Mouse (Mus musculus) limb, embryonic 13.5 days (tissue): Measurements from ENCODE around the gene Uck1. TPM values are rescaled to one million over a fixed set of nuclear protein-coding genes. Genes with fewer than 3 reads are reported as not detected.

ENCODE experiments used
- ATAC-seq: fragments of 200-750 bp; cut with Nextera tagmentation; 2 replicates; pipeline ENCODE4 v1.8.0; 2017; ENCODE audit warnings: low read depth, moderate number of reproducible peaks, moderate TSS enrichment; ENCODE audit not compliant: low FRiP score
- H3K27ac ChIP-seq: fragments of 300-500 bp; sonication (generic); 2 replicates; pipeline ENCODE4 v1.5.1; 2015; ENCODE audit warnings: inconsistent platforms, mild to moderate bottlenecking, moderate library complexity
- H3K27me3 ChIP-seq: fragments of 300-500 bp; sonication (generic); 2 replicates; pipeline ENCODE4 v1.6.1; 2015; ENCODE audit warnings: mild to moderate bottlenecking, inconsistent platforms
- H3K36me3 ChIP-seq: fragments of 300-500 bp; sonication (generic); 2 replicates; pipeline ENCODE4 v1.6.1; 2015; ENCODE audit warnings: inconsistent platforms, mild to moderate bottlenecking, moderate library complexity
- H3K4me1 ChIP-seq: fragments of 300-500 bp; sonication (generic); 2 replicates; pipeline ENCODE4 v1.6.1; 2015; ENCODE audit warnings: inconsistent platforms
- H3K4me2 ChIP-seq: fragments of 300-500 bp; sonication (generic); replicated peaks from 2 replicates; pipeline ENCODE4 v1.6.1; 2015; ENCODE audit warnings: inconsistent platforms, mild to moderate bottlenecking, moderate library complexity
- H3K4me3 ChIP-seq: fragments of 300-500 bp; sonication (generic); 2 replicates; pipeline ENCODE4 v1.5.1; 2015; ENCODE audit warnings: moderate library complexity, mild to moderate bottlenecking, inconsistent platforms
- H3K9ac ChIP-seq: fragments of 300-500 bp; sonication (generic); 2 replicates; pipeline ENCODE4 v1.6.1; 2015; ENCODE audit warnings: mild to moderate bottlenecking, inconsistent platforms
- H3K9me3 ChIP-seq: fragments of 300-500 bp; sonication (generic); 2 replicates; pipeline ENCODE4 v1.6.1; 2016; ENCODE audit warnings: inconsistent platforms
- WGBS: fragments of 180-500 bp; shearing (Covaris S2); methylation state at CpG from one replicate; pipeline ENCODE4 v1.1.7; 2015; 5-methylcytosine and 5-hydroxymethylcytosine counted together
- polyA plus RNA-seq: library from polyadenylated mRNA; unstranded; fragments of >200 nt; fragmentation: Nextera tagmentation; extraction: Ambion mirVana; gene quantifications from 2 replicates; pipeline ENCODE4 v1.2.1, GENCODE M21; 2015

The Uck1 gene
- polyA plus RNA-seq, 1 experiment from 2014 or later: 69.7 TPM

DNA sequence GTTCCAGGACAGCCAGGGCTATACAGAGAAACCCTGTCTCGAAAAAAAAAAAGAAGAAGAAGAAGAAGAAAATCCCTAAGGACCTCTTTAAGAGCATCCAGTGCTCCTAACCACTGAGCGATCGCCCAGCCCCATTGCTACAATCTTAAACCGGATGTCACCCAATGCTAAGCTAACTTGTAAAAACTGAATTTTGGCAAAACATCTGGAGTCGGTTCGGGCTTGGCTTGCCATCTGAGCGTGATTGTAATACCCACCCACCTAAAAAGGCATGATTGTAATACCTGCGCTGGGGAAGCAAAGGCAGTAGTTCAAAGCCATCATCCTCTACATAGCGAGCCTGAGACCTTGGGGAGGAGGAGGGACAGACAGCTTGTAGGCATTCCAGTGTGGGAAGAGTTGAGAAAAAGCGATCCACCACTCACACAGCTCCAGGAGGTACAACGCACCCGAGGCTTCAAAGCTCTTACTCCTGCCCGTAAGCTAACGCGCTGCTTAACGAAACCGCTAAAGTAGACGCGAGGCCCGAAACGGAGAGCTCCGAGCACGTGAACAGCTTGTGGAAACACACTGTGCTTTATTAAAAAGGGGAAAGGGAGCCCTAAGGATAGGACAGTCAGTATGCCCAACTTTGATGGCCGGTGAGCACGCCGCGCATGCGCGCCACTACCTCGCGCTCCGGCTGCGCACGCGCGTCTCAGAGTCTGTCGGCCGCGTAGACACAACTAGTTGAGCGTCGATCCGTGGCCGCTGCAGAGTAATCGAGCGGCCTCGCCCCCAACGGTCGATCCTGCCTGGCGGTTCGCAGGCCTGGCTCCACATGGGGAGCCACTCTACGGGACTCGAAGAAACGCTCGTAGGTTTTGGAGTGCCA lies 23.8 kb downstream of the Uck1 start, which contains the start of gene Pomt1:
Gene Pomt1 (plus strand): TSS at position 705 of the 874 bp plus-strand sequence.
- Histone ChIP-seq H3K9ac (peak within 1 kb of the TSS; percentile 79), H3K9me3 (no peaks in the 10 kb centered on the region), H3K4me1 (peaks cover 22% of the 10 kb centered on the region), H3K4me2 (peak within 1 kb of the TSS; percentile 86), H3K27me3 (no peaks in the 10 kb centered on the region), H3K4me3 (peak within 1 kb of the TSS; percentile 69), H3K27ac (peak within 1 kb of the TSS; percentile 89), H3K36me3 (peaks cover 39% of the 10 kb centered on the region)
- under 1% methylated on average over 54 of the region's 54 CpGs for WGBS
- ATAC-seq: peak; percentile 93

DNA sequence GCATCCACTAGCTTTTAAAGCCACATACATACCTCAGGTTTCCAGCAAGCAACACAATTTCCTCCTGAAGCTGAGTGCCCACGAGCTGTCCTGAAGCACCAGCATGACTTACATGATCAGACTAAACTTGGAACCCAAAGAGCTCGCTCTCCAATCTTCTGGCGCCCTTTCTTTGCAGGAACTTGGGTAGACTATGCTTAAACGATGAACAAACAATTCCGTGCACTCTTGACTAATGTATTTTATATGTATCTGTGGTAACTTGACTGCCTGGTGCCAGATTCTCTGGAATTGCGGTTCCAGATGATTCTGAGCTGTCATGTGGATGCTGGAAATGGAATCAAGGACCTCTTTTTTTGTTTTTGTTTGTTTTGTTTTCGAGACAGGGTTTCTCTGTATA lies 24.5 kb downstream of the Uck1 start:
- 29% methylated on average over 7 of the region's 7 CpGs for WGBS
- Histone ChIP-seq H3K9me3 (no peaks in the 10 kb centered on the region), H3K9ac (peak overlapping the region; percentile 79), H3K27ac (peak overlapping the region; percentile 89), H3K4me3 (peak overlapping the region; percentile 69), H3K27me3 (no peaks in the 10 kb centered on the region), H3K36me3 (peaks cover 46% of the 10 kb centered on the region), H3K4me2 (peak overlapping the region; percentile 86), H3K4me1 (peaks cover 22% of the 10 kb centered on the region)
- no peak for ATAC-seq

DNA sequence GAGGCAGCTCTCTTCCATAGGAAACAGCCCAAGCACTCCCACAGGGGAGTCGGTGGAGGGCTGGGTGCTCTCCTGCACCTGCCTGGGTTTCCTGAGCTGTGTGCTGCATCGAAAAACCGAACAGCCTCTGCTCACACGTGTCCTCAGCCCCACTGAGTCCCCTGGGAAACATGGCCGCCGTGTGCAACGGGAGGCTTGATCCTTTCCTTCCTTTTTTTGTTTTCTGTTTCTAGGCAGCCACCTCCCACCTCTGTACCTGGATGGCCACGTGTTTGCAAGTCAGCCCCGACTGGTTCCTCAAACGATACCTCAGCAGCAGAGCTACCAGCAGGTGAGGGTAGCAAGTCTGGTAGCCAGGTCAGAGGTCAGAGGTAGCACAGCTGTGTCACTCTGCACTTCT lies 37.9 kb downstream of the Uck1 start:
- Histone ChIP-seq H3K9ac (no peak overlapping the region), H3K9me3 (no peaks in the 10 kb centered on the region), H3K27me3 (no peaks in the 10 kb centered on the region), H3K4me2 (no peak overlapping the region), H3K36me3 (peaks cover 100% of the 10 kb centered on the region), H3K4me1 (no peaks in the 10 kb centered on the region), H3K27ac (no peak overlapping the region), H3K4me3 (no peak overlapping the region)
- WGBS: 86% methylated on average over 10 of the region's 10 CpGs
- ATAC-seq: no peak

DNA sequence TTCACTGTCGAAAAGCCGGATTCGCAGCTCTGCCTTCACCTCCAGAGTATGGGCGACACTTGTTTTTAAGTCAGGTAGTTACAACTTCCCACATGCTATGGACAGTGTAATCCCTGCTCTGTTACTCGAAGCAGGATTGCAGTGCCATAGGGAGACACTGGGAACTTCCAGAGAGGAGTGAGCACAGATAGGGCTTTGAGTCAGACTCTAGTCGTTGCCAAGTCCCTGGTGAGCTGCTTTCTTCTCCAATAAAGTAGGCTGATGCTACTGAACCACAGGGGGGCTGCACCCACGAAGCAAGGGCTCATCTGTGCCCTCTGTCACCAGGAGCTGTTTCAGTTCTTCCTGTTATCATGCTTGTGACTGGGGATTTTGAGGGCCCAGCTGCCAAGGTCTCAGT lies 38.4 kb downstream of the Uck1 start:
- Histone ChIP-seq H3K9ac (no peak overlapping the region), H3K36me3 (peaks cover 100% of the 10 kb centered on the region), H3K27ac (no peak overlapping the region), H3K4me3 (no peak overlapping the region), H3K4me2 (no peak overlapping the region), H3K9me3 (no peaks in the 10 kb centered on the region), H3K27me3 (no peaks in the 10 kb centered on the region), H3K4me1 (no peaks in the 10 kb centered on the region)
- no peak for ATAC-seq
- WGBS: 91% methylated on average over 7 of the region's 7 CpGs

DNA sequence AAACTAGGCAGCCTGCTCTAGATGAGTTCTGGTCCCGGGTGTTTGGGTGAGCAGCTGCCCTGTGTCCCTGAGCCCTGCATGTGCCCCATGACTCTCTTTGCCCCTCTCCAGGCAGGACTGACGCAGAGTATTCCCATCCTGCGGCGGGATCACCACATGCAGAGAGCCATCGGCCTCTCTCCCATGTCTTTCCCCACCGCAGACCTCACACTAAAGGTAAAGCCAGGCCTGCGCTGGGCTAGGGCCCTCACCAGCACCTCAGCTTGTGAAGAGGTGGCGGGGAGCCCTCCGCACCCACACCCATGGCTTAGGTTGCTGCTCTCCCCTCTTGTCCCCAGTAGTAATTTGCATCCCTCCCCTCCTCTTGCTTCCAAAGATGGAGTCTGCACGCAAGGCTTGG lies 39.0 kb downstream of the Uck1 start:
- H3K27ac ChIP-seq: no peak overlapping the region
- H3K4me2 ChIP-seq: no peak overlapping the region
- no peaks in the 10 kb centered on the region for H3K27me3 ChIP-seq
- H3K9ac ChIP-seq: no peak overlapping the region
- H3K36me3 ChIP-seq: peaks cover 100% of the 10 kb centered on the region
- no peaks in the 10 kb centered on the region for H3K9me3 ChIP-seq
- no peak overlapping the region for H3K4me3 ChIP-seq
- WGBS: 91% methylated on average over 10 of the region's 10 CpGs
- ATAC-seq: no peak
- H3K4me1 ChIP-seq: no peaks in the 10 kb centered on the region

DNA sequence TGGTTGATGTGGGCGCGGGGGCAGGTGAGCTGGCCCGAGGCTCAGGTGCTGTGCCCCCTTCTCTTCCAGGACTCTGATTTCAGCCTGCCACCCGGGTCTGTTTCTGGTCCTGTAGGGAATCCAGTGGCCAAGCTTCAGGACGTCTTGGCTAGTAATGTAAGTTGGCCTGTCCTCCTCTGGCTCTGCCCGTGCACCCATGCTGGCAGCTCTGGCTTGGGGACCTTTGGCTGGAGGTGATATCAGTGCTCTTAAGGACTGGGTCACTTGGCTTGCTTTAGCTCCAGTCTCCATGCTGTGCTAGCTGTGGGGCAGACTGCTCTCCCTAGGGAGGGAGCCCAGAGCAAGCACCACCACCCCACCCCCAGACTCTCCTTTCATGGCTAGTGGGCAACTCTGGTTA lies 39.9 kb downstream of the Uck1 start:
- WGBS: 92% methylated on average over 6 of the region's 6 CpGs
- Histone ChIP-seq H3K4me3 (no peak overlapping the region), H3K9ac (no peak overlapping the region), H3K9me3 (no peaks in the 10 kb centered on the region), H3K4me1 (no peaks in the 10 kb centered on the region), H3K27ac (no peak overlapping the region), H3K36me3 (peaks cover 100% of the 10 kb centered on the region), H3K27me3 (no peaks in the 10 kb centered on the region), H3K4me2 (no peak overlapping the region)
- ATAC-seq: no peak

DNA sequence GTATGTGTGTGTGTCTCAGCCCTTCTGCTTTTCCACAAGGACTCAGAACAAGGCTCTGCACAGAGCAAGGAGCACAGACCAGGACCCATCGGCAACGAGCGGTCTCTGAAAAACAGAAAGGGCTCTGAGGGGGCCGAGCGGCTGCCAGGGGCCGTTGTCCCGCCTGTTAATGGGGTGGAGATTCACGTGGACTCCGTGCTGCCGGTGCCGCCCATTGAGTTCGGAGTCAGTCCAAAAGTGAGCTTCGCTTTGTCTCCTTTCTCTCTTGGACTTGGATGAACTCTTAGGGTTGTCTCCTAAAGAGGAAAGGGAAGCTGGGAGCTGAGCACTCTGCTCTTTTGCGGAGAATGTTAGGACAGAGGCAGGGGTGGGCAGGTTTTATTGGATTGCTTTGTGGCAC lies 40.5 kb downstream of the Uck1 start:
- no peak for ATAC-seq
- no peaks in the 10 kb centered on the region for H3K27me3 ChIP-seq
- 93% methylated on average over 14 of the region's 14 CpGs for WGBS
- H3K4me2 ChIP-seq: no peak overlapping the region
- H3K9me3 ChIP-seq: no peaks in the 10 kb centered on the region
- H3K27ac ChIP-seq: no peak overlapping the region
- H3K4me1 ChIP-seq: no peaks in the 10 kb centered on the region
- H3K36me3 ChIP-seq: peaks cover 100% of the 10 kb centered on the region
- no peak overlapping the region for H3K4me3 ChIP-seq
- no peak overlapping the region for H3K9ac ChIP-seq

DNA sequence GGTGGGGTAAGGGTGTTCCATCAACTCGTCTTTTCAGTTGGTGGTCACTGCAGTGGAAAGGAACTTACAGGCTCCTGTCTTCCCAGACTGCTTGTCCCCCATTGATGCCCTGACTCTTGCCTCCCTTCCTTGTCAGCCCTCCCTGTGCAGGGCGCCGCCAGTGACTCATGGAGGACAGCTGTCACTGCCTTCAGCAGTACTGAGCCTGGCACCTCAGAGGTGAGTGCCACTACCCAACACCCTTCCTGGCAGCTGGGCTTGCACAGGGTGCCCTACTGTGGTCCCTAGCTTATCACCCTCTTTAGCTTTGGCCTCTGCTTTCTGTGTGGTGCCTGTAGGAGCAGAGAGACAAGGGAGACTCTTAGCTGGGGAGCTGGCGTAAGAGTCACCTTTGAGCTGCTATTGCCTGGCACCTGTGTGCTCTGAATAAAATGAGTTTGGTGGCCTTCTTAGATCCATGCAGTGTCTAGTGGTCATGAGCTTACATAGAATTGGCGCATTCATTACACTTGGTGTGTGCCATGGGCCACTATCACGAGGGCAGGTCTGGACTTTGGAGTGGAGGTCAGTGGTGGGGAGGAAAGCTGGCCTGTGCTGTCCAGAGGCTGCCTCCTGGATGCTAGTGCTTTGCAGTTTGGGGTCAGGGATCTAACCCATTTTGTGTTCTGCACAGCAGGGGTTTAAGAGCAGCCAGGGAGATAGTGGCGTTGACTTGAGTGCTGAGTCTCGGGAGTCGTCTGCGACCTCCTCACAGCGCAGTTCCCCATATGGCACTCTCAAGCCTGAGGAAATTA lies 41.2 kb downstream of the Uck1 start:
- no peak overlapping the region for H3K4me2 ChIP-seq
- H3K27ac ChIP-seq: no peak overlapping the region
- no peaks in the 10 kb centered on the region for H3K27me3 ChIP-seq
- H3K4me1 ChIP-seq: no peaks in the 10 kb centered on the region
- no peak for ATAC-seq
- no peaks in the 10 kb centered on the region for H3K9me3 ChIP-seq
- no peak overlapping the region for H3K9ac ChIP-seq
- peaks cover 100% of the 10 kb centered on the region for H3K36me3 ChIP-seq
- no peak overlapping the region for H3K4me3 ChIP-seq
- 89% methylated on average over 11 of the region's 11 CpGs for WGBS

DNA sequence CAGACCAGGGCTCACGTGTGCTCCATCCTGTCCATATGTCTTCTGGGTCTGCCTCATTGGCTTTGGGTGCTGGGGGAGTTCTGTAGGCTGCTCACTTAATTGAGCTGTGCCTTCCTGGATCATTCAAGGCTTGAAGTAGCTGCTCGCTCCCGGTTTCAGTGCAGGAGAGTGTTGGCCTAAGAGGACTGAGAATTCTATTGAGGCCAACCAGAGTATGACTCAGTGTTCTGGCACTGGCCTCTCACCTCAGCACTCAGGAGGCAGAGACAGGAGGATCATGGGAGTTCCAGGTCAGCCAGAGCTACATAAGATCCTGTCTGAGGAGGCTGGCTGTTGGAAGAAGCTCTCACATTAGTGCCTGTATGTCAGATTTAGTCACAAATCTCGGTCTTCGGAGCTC lies 41.8 kb downstream of the Uck1 start:
- H3K4me1 ChIP-seq: no peaks in the 10 kb centered on the region
- WGBS: 90% methylated on average over 5 of the region's 5 CpGs
- ATAC-seq: no peak

DNA sequence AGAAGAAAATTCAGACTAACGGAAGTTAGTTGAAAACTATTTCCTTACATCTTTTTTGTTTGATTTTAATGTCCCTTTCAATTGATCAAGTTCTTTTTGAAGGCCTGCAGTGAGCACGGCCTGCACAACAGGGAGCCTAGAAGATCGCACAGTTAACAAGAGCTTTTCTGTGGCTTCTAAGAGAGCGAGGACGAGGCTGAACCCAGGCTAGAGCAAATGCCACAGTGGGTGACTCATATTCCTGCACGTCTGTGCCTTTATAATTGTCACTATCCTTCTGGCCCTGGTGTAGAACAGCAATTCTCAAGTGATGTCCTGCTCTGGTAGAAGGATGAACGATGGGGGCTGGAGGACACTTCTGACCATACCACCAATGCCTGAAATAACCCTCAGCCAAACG lies 42.3 kb downstream of the Uck1 start:
- Histone ChIP-seq H3K27me3 (no peaks in the 10 kb centered on the region), H3K9me3 (no peaks in the 10 kb centered on the region), H3K4me2 (no peak overlapping the region), H3K4me1 (no peaks in the 10 kb centered on the region), H3K9ac (no peak overlapping the region), H3K27ac (no peak overlapping the region), H3K4me3 (no peak overlapping the region), H3K36me3 (peaks cover 100% of the 10 kb centered on the region)
- 88% methylated on average over 8 of the region's 8 CpGs for WGBS
- no peak for ATAC-seq

More for the DNA sequence above, 41.8 kb downstream of the Uck1 start:
- H3K27ac ChIP-seq: no peak overlapping the region
- no peaks in the 10 kb centered on the region for H3K9me3 ChIP-seq
- H3K4me2 ChIP-seq: no peak overlapping the region
- H3K4me3 ChIP-seq: no peak overlapping the region
- H3K36me3 ChIP-seq: peaks cover 100% of the 10 kb centered on the region
- no peaks in the 10 kb centered on the region for H3K27me3 ChIP-seq
- H3K9ac ChIP-seq: no peak overlapping the region

DNA sequence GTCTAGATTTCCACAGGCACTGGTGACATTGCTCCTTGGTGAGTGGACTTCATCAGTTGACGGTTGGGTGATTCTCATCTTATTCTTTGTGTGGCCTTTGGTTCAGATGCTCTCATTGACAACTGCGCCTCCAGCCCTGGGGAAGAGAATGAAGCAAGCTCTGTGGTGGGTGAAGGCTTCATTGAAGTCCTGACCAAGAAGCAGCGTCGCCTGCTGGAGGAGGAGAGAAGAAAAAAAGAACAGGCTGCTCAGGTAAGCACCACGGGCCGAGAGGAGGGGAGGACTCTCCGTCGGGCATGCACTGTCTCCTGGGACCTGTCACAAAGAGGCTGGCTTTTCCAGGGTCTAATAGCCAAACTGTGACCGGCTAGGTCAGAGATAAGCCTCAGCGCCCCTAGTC lies 43.5 kb downstream of the Uck1 start:
- Histone ChIP-seq H3K9ac (no peak overlapping the region), H3K4me2 (no peak overlapping the region), H3K4me3 (no peak overlapping the region), H3K27me3 (no peaks in the 10 kb centered on the region), H3K9me3 (no peaks in the 10 kb centered on the region), H3K4me1 (no peaks in the 10 kb centered on the region), H3K36me3 (peaks cover 100% of the 10 kb centered on the region), H3K27ac (no peak overlapping the region)
- WGBS: 86% methylated on average over 10 of the region's 10 CpGs
- no peak for ATAC-seq

DNA sequence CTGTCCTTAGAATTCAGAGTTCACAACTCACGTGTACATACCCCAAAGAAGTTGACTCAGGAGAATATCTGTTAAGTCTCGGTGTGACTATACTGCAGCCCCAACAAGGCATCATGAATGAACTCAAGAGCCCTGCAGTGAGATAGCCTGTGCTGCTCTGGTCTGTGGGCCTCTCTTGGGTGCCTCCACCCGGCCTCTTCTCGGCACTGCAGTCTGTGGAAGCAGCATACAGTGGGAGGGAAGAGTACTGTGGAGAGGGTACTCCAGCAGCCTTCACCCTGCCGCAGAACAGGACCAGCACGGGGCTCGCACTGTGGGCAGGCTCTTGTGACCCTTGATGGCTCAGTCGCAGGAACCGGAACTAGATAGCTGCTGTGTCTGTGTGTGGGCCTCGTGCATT lies 44.4 kb downstream of the Uck1 start:
- no peaks in the 10 kb centered on the region for H3K27me3 ChIP-seq
- WGBS: 91% methylated on average over 10 of the region's 10 CpGs
- no peak overlapping the region for H3K4me3 ChIP-seq

More for the DNA sequence above, 44.4 kb downstream of the Uck1 start:
- no peak for ATAC-seq
- Histone ChIP-seq H3K9ac (no peak overlapping the region), H3K4me1 (no peaks in the 10 kb centered on the region), H3K9me3 (no peaks in the 10 kb centered on the region), H3K36me3 (peaks cover 100% of the 10 kb centered on the region), H3K27ac (no peak overlapping the region), H3K4me2 (no peak overlapping the region)
